Mouse (Mus musculus): ENCODE measurements at regions not wholly inside any gene's neighbourhood (a gene's known extent, or its start where the extent isn't known, plus 50 kb on each side); places are given as distances from the start of the nearest gene placed in this dataset.

DNA sequence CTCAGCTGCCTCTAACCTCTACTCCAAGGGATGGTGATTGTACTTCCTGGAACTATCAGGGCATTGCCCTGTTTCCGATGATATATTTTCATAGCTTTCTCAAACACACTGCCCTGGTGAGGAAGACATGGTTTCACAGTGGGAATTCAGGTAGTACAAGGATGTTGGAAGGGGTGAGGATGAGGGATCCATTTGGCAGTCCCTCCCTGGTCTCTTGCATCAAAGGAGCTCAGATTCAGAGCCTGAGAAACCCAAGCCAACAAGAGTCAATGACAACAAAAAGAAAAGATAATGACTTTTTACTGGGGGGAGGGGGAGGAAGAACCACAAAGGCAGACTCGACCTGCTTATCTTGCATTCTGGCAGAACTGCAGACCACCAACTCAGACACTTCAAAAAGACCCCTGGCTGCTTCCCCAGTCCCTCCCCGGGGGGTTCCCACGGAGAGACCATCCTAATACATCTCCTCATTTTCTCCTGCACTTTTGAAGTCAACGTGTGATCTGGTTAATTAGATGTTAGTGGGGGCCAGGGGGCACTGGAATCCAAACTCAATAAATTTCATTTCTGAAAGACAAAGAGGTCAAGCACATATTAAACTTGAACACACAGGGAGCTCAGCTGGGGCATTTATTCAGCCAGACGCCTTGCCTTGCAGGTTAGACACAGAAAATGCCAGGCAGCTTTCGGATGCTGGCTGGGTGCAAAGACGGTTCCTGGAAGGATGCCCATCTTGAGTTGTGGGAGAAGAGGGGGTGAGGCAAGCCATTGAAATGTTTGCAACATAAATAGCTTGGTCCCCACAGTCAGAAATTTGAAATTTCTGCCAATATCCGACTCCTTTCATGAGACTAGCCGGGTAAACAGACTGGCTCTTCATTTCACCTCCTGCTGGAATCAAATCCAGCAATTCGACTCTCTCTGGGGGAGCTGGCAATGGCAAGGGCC lies 162.9 kb upstream of the Cdh5 start:
- Histone ChIP-seq H3K4me2 (ENCODE audit: low read depth, low read length) (no peak overlapping the region), H3K27me3 (ENCODE audit: control insufficient read depth, insufficient read depth, low read length) (no peaks in the 10 kb centered on the region), H3K4me3 (ENCODE audit: low read depth, low read length) (no peak overlapping the region), H3K27ac (ENCODE audit: low read depth) (no peak overlapping the region), H3K36me3 (replicated peaks; ENCODE audit: control insufficient read depth, insufficient read depth, low read length) (no peaks in the 10 kb centered on the region), H3K9ac (replicated peaks; ENCODE audit: low read depth, low read length) (no peak overlapping the region), H3K4me1 (ENCODE audit: control insufficient read depth, insufficient read depth) (0 out of 2 replicates have a peak, but pooled peaks cover 4% of the 10 kb centered on the region), H3K9me3 (replicated peaks; ENCODE audit: control insufficient read depth, low read length) (peaks cover 10% of the 10 kb centered on the region; the same call in 1 of the 2 replicates)
- 18% methylated on average over 11 of the region's 11 CpGs for WGBS
- TF ChIP-seq EP300 (IDR thresholded peaks at IDR 0.05; ENCODE audit: low read depth) (no peak), CTCF (IDR thresholded peaks at IDR 0.05; ENCODE audit: low read depth) (no peak)
- ATAC-seq (ENCODE audit: insufficient read depth, low read depth) (no peak), DNase-seq (ENCODE audit: low spot score) (no peak)

GRCm38 (mm10) chr8:103940958-103941532 lies 160.4 kb upstream of the Cdh5 start:
- Histone ChIP-seq H3K4me2 (ENCODE audit: low read depth, low read length) (no peak overlapping the region), H3K9ac (replicated peaks; ENCODE audit: low read depth, low read length) (no peak overlapping the region), H3K27ac (ENCODE audit: low read depth) (no peak overlapping the region), H3K4me1 (ENCODE audit: control insufficient read depth, insufficient read depth) (0 out of 2 replicates have a peak, but pooled peaks cover 4% of the 10 kb centered on the region), H3K36me3 (replicated peaks; ENCODE audit: control insufficient read depth, insufficient read depth, low read length) (no peaks in the 10 kb centered on the region), H3K27me3 (ENCODE audit: control insufficient read depth, insufficient read depth, low read length) (no peaks in the 10 kb centered on the region), H3K9me3 (replicated peaks; ENCODE audit: control insufficient read depth, low read length) (peaks cover 10% of the 10 kb centered on the region; the same call in 1 of the 2 replicates), H3K4me3 (ENCODE audit: low read depth, low read length) (no peak overlapping the region)
- DNase-seq (ENCODE audit: low spot score) (no peak), ATAC-seq (ENCODE audit: insufficient read depth, low read depth) (no peak)
- no peak for TF ChIP-seq CTCF (IDR thresholded peaks at IDR 0.05; ENCODE audit: low read depth)
- WGBS: 71% methylated on average over 6 of the region's 6 CpGs

DNA sequence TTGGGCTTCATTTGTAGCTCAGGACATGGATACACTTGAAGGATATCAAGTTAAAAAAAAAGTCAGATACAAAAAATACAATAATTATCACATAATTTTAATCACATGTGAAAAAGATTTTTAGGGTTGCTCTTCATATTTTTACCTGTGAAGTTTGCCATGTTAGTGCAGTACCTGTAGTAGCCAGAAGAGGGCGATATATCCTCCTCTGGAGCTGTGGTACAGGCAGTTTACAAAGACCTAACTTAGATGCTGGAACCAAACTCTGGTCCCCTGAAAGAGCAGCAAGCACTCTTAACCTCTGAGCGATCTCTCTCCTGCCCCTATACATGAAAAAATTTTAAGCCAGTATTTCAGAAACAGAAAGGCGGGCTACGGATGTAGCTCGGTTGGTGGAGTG lies 153.0 kb upstream of the Cdh5 start:
- H3K9me3 ChIP-seq (replicated peaks; ENCODE audit: control insufficient read depth, low read length): no peaks in the 10 kb centered on the region
- DNase-seq (ENCODE audit: low spot score) (no peak), ATAC-seq (ENCODE audit: insufficient read depth, low read depth) (no peak)
- no peak overlapping the region for H3K4me2 ChIP-seq (ENCODE audit: low read depth, low read length)
- H3K4me3 ChIP-seq (ENCODE audit: low read depth, low read length): no peak overlapping the region
- no peaks in the 10 kb centered on the region for H3K36me3 ChIP-seq (replicated peaks; ENCODE audit: control insufficient read depth, insufficient read depth, low read length)
- TF ChIP-seq EP300 (IDR thresholded peaks at IDR 0.05; ENCODE audit: low read depth) (no peak), CTCF (IDR thresholded peaks at IDR 0.05; ENCODE audit: low read depth) (peak; percentile 33)
- no peaks in the 10 kb centered on the region for H3K27me3 ChIP-seq (ENCODE audit: control insufficient read depth, insufficient read depth, low read length)
- H3K4me1 ChIP-seq (ENCODE audit: control insufficient read depth, insufficient read depth): no peaks in the 10 kb centered on the region
- H3K9ac ChIP-seq (replicated peaks; ENCODE audit: low read depth, low read length): no peak overlapping the region
- H3K27ac ChIP-seq (ENCODE audit: low read depth): no peak overlapping the region
- 77% methylated on average over 5 of the region's 5 CpGs for WGBS

GRCm38 (mm10) chr8:103950460-103950859 lies 151.0 kb upstream of the Cdh5 start:
- ATAC-seq (ENCODE audit: insufficient read depth, low read depth) (no peak), DNase-seq (ENCODE audit: low spot score) (no peak)
- no peak for TF ChIP-seq CTCF (IDR thresholded peaks at IDR 0.05; ENCODE audit: low read depth)
- TF ChIP-seq EP300 (IDR thresholded peaks at IDR 0.05; ENCODE audit: low read depth): no peak
- Histone ChIP-seq H3K36me3 (replicated peaks; ENCODE audit: control insufficient read depth, insufficient read depth, low read length) (no peaks in the 10 kb centered on the region), H3K4me1 (ENCODE audit: control insufficient read depth, insufficient read depth) (no peaks in the 10 kb centered on the region), H3K4me2 (ENCODE audit: low read depth, low read length) (no peak overlapping the region), H3K4me3 (ENCODE audit: low read depth, low read length) (no peak overlapping the region), H3K9me3 (replicated peaks; ENCODE audit: control insufficient read depth, low read length) (no peaks in the 10 kb centered on the region), H3K27ac (ENCODE audit: low read depth) (no peak overlapping the region), H3K27me3 (ENCODE audit: control insufficient read depth, insufficient read depth, low read length) (no peaks in the 10 kb centered on the region), H3K9ac (replicated peaks; ENCODE audit: low read depth, low read length) (no peak overlapping the region)
- WGBS: 62% methylated on average over 4 of the region's 4 CpGs

DNA sequence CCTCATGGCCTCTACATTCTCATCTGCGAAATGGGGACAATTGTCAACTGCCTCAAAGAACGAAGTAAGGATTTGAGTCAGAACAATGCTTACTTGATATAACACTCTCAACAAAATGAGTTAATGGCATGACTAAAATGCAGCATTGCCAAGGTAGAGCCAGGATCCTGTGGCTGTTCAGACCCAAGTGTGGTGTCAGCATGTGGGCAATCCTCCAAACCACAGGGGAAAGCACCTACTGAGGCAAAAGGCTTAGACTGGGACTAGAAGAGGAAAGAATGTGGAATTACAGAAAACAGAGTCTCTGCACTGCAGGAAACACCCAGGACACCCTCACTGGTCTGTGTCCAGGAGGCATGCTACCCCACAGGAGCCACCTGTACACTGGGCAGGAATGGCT lies 147.8 kb upstream of the Cdh5 start:
- H3K4me2 ChIP-seq (ENCODE audit: low read depth, low read length): no peak overlapping the region
- 85% methylated on average over 2 of the region's 2 CpGs for WGBS
- ATAC-seq (ENCODE audit: insufficient read depth, low read depth): no peak

More for the DNA sequence above, 147.8 kb upstream of the Cdh5 start:
- Histone ChIP-seq H3K27ac (ENCODE audit: low read depth) (no peak overlapping the region), H3K9me3 (replicated peaks; ENCODE audit: control insufficient read depth, low read length) (no peaks in the 10 kb centered on the region), H3K4me3 (ENCODE audit: low read depth, low read length) (no peak overlapping the region), H3K27me3 (ENCODE audit: control insufficient read depth, insufficient read depth, low read length) (no peaks in the 10 kb centered on the region), H3K4me1 (ENCODE audit: control insufficient read depth, insufficient read depth) (no peaks in the 10 kb centered on the region), H3K9ac (replicated peaks; ENCODE audit: low read depth, low read length) (no peak overlapping the region), H3K36me3 (replicated peaks; ENCODE audit: control insufficient read depth, insufficient read depth, low read length) (no peaks in the 10 kb centered on the region)
- DNase-seq (ENCODE audit: low spot score): no peak
- TF ChIP-seq EP300 (IDR thresholded peaks at IDR 0.05; ENCODE audit: low read depth) (no peak), CTCF (IDR thresholded peaks at IDR 0.05; ENCODE audit: low read depth) (no peak)
